Mouse (Mus musculus) limb, embryonic 14.5 days (tissue): ENCODE data around the gene Prr36. TPM values are rescaled to one million over a fixed set of nuclear protein-coding genes. Genes with fewer than 3 reads are reported as not detected.

Experiments used
- ATAC-seq: fragments of 200-750 bp; cut with Nextera tagmentation; 2 replicates; pipeline ENCODE4 v1.8.0; 2017; ENCODE audit warnings: low read depth, moderate number of reproducible peaks, moderate TSS enrichment; ENCODE audit not compliant: low FRiP score
- DNase-seq: peaks from one replicate; pipeline ENCODE4 v3.0.0-alpha.2; 2015; ENCODE audit warnings: low spot score
- H3K27ac ChIP-seq: fragments of 300-500 bp; sonication (generic); replicated peaks from 2 replicates; pipeline ENCODE4 v1.5.1; 2014; ENCODE audit warnings: low read depth, mild to moderate bottlenecking, low read length, moderate library complexity, mixed read lengths
- H3K27me3 ChIP-seq: fragments of 300-500 bp; sonication (generic); 2 replicates; pipeline ENCODE4 v1.6.1; 2014; ENCODE audit warnings: low read length, mixed read lengths; ENCODE audit not compliant: control insufficient read depth, insufficient read depth
- H3K36me3 ChIP-seq: fragments of 300-500 bp; sonication (generic); 2 replicates; pipeline ENCODE4 v1.6.1; 2014; ENCODE audit warnings: mild to moderate bottlenecking, low read length, moderate library complexity, mixed read lengths; ENCODE audit not compliant: control insufficient read depth, insufficient read depth
- H3K4me1 ChIP-seq: fragments of 300-500 bp; sonication (generic); 2 replicates; pipeline ENCODE4 v1.6.1; 2014; ENCODE audit warnings: antibody characterized with exemption, low read length, mixed read lengths; ENCODE audit not compliant: control insufficient read depth, insufficient read depth
- H3K4me2 ChIP-seq: fragments of 300-500 bp; sonication (generic); replicated peaks from 2 replicates; pipeline ENCODE4 v1.6.1; 2014; ENCODE audit warnings: low read depth, mild to moderate bottlenecking, low read length, moderate library complexity; ENCODE audit not compliant: severe bottlenecking
- H3K4me3 ChIP-seq: fragments of 300-500 bp; sonication (generic); replicated peaks from 2 replicates; pipeline ENCODE4 v1.5.1; 2014; ENCODE audit warnings: low read length
- H3K9ac ChIP-seq: fragments of 300-500 bp; sonication (generic); 2 replicates; pipeline ENCODE4 v1.6.1; 2014; ENCODE audit warnings: mild to moderate bottlenecking, low read depth, low read length, moderate library complexity; ENCODE audit not compliant: severe bottlenecking
- H3K9me3 ChIP-seq: fragments of 300-500 bp; sonication (generic); 2 replicates; pipeline ENCODE4 v1.6.1; 2016; ENCODE audit warnings: low read length; ENCODE audit not compliant: control insufficient read depth
- POLR2A ChIP-seq: fragments of 200-500 bp; IDR thresholded peaks from 2 replicates; pipeline ENCODE4 v1.8.0; 2012; ENCODE audit warnings: inconsistent platforms, mild to moderate bottlenecking, moderate library complexity, borderline replicate concordance; ENCODE audit not compliant: insufficient read depth, insufficient read length; ENCODE audit errors: extremely low read depth
- whole genome bisulfite sequencing: fragments of 180-500 bp; shearing (Covaris S2); extraction: QIAGEN DNeasy Blood & Tissue Kit; methylation state at CpG from one replicate; pipeline ENCODE4 v1.1.7; 2014; 5-methylcytosine and 5-hydroxymethylcytosine counted together
- polyA plus RNA-seq, 2 experiments: library from polyadenylated mRNA; depleted of rRNA in 1 of 2; stranded (reverse) in 1 of 2; unstranded in 1 of 2; fragments of >200 nt; fragmentation: Nextera tagmentation in 1 of 2; extraction: Ambion mirVana in 1 of 2; gene quantifications; 2 replicates each; pipeline versions ENCODE4 v1.2.1 to v1.2.3; 2012 to 2014

Gene Prr36
- polyA plus RNA-seq, 2 experiments, result 1.0 to 1.5 TPM

- H3K4me3 ChIP-seq, result peak overlapping the region; percentile 42
- H3K9me3 ChIP-seq, result no peaks in the 10 kb centered on the region
- DNase-seq (peak; percentile 30), ATAC-seq (peak; percentile 45; the same call in 1 of the 2 replicates)
- H3K36me3 ChIP-seq, result no peaks in the 10 kb centered on the region
- H3K27me3 ChIP-seq, result peaks cover 37% of the 10 kb centered on the region
- H3K4me1 ChIP-seq, result peaks cover 26% of the 10 kb centered on the region; the same call in 1 of the 2 replicates
- peak overlapping the region; percentile 52; the same call in 1 of the 2 replicates for H3K9ac ChIP-seq
- H3K27ac ChIP-seq, result no peak overlapping the region
- peak overlapping the region; percentile 95 for H3K4me2 ChIP-seq
- 7% methylated on average over 32 of the region's 33 CpGs for WGBS
- TF ChIP-seq POLR2A, result no peak
These were observed 3.0 kb downstream of the Prr36 start for GRCm38 (mm10) chr8:4214006-4214980.

- no peaks in the 10 kb centered on the region for H3K36me3 ChIP-seq
- peak overlapping the region; percentile 42 for H3K4me3 ChIP-seq
- peak overlapping the region; percentile 54 for H3K9ac ChIP-seq
- no peak for TF ChIP-seq POLR2A
- DNase-seq (no peak), ATAC-seq (peak; percentile 60)
- H3K27ac ChIP-seq, result no peak overlapping the region
- 4% methylated on average over 18 of the region's 18 CpGs for WGBS
- H3K4me2 ChIP-seq, result peak overlapping the region; percentile 95
- H3K4me1 ChIP-seq, result peaks cover 26% of the 10 kb centered on the region; the same call in 1 of the 2 replicates
- H3K9me3 ChIP-seq, result no peaks in the 10 kb centered on the region
- peaks cover 36% of the 10 kb centered on the region for H3K27me3 ChIP-seq
These were observed 3.9 kb downstream of the Prr36 start for GRCm38 (mm10) chr8:4213210-4214005.

GRCm38 (mm10) chr8:4212809-4213209, 4.5 kb downstream of the Prr36 start:
- DNase-seq (no peak), ATAC-seq (peak; percentile 21; the same call in 1 of the 2 replicates)
- TF ChIP-seq POLR2A, result no peak
- peak overlapping the region; percentile 42 for H3K4me3 ChIP-seq
- H3K36me3 ChIP-seq, result no peaks in the 10 kb centered on the region
- peaks cover 30% of the 10 kb centered on the region for H3K27me3 ChIP-seq
- WGBS, result 1% methylated on average over 24 of the region's 25 CpGs
- H3K9me3 ChIP-seq, result no peaks in the 10 kb centered on the region
- H3K27ac ChIP-seq, result no peak overlapping the region
- H3K9ac ChIP-seq, result peak overlapping the region; percentile 54
- H3K4me1 ChIP-seq, result peaks cover 26% of the 10 kb centered on the region; the same call in 1 of the 2 replicates
- peak overlapping the region; percentile 95 for H3K4me2 ChIP-seq

- Histone ChIP-seq H3K9ac (no peak overlapping the region), H3K9me3 (no peaks in the 10 kb centered on the region), H3K4me3 (no peak overlapping the region), H3K4me2 (no peak overlapping the region), H3K4me1 (peaks cover 22% of the 10 kb centered on the region), H3K27me3 (peaks cover 24% of the 10 kb centered on the region), H3K36me3 (peaks cover 2% of the 10 kb centered on the region; the same call in 1 of the 2 replicates), H3K27ac (no peak overlapping the region)
- DNase-seq (no peak), ATAC-seq (no peak)
- whole genome bisulfite sequencing, result 85% methylated on average over 6 of the region's 6 CpGs
- TF ChIP-seq POLR2A, result no peak
These were observed 6.2 kb downstream of the Prr36 start for GRCm38 (mm10) chr8:4211097-4211496.

- Histone ChIP-seq H3K36me3 (peaks cover 23% of the 10 kb centered on the region), H3K4me3 (no peak overlapping the region), H3K9me3 (no peaks in the 10 kb centered on the region), H3K4me2 (no peak overlapping the region), H3K4me1 (peaks cover 5% of the 10 kb centered on the region; the same call in 1 of the 2 replicates), H3K27me3 (peaks cover 26% of the 10 kb centered on the region), H3K27ac (no peak overlapping the region), H3K9ac (no peak overlapping the region)
- ATAC-seq (no peak), DNase-seq (no peak)
- 71% methylated on average over 2 of the region's 2 CpGs for WGBS
- TF ChIP-seq POLR2A, result no peak
These were observed 10.3 kb downstream of the Prr36 start for GRCm38 (mm10) chr8:4207016-4207350.
